Mouse (Mus musculus) megakaryocyte-erythroid progenitor cell, adult 5-6 weeks (primary cell): ENCODE measurements around the gene Otop3. TPM values are rescaled to one million over a fixed set of nuclear protein-coding genes. Genes with fewer than 3 reads are reported as not detected.

ENCODE experiments used
- ATAC-seq: replicated peaks from 2 replicates; pipeline ENCODE4 v1.8.0; 2016; ENCODE audit warnings: mild to moderate bottlenecking, inconsistent platforms; ENCODE audit not compliant: severe bottlenecking, poor library complexity, low FRiP score, low TSS enrichment
- total RNA-seq, 2 experiments: library from RNA; stranded (forward) in 1 of 2; stranded (reverse) in 1 of 2; fragments of 200-1000, 215-1000 nt in 1 of 2; fragments of >200 nt in 1 of 2; fragmentation: Nextera tagmentation in 1 of 2; gene quantifications; 2 replicates each; pipeline ENCODE4 v1.2.3; 2014 to 2017

Otop3 gene
- total RNA-seq, 2 experiments from 2014 or later: not detected

DNA sequence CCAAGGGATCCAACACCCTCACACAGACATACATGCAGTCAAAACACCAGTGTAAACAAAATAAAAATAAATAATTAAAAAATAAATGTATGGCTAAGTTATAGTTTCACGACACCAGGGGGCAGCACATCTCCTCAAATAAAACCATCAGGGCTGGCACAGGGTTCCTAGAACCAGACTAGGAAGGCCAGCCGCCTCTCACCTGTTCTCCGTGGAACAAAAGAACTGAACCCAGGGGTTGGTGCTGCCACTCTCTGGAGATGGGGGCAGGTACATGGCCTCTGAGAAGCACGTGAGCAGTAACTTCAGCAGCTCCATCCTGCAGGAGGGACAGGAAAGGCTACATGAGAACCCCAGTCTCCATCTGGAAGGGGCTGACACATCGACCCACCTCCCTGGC lies 23.9 kb downstream of the Otop3 start:
- ATAC-seq: no peak

DNA sequence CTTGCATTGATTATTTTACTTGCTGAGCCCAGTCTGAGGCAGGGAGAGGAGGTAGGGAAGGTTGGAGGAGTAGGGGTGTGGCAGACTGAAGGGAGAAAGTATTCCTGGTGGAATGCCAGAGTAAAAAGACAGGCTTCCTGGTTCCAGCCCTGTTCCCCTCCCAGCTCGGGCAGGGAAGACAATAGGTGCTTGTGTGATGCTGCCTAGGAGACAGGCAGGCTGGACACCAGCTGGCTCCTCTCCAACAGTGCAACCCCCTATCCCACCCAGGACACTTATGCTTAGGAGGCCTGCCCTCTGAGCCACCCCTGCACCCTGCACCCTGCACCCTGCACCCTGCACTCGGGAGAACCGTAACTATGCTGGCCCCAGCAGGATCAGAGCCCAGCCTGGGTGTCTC lies 24.8 kb downstream of the Otop3 start:
- ATAC-seq: no peak

DNA sequence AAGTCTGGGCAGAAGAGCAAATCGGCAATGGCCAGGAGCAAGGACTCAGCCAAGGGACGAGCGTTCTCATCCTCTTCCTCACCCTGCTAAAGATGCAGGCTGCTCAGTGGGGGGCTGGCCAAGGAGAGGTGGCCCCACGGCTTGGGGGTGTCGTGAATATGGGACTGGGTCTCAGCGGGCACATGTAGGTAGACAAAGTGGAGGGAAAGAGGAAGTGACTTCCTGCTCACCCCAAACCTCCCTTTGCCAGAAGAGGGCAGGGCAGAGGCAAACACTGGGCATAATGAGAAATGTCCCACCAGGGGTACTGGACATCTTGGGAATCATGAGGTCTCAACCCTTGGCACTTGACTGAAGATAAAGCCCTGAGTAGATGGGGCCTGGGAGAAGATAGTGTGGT lies 25.2 kb downstream of the Otop3 start:
- no peak for ATAC-seq

DNA sequence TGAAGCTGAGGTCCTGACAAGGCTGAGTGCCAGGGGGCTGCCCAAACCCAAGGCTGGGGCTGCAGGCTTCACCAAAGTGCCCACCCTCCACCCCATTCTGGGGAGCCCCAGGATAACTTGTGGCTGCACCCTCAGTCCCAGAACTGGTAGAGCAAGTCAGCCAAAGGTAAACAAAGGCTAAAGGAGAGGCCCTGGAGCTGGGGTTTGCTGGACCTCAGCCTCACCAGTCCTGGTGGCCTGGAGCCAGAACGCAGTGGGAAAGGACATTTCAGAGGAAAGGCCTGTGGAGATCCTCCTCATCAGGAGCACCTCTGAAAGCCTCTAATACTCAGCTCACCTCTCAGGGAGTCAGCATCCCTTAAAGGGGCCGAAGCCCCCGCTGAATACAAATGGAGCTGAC lies 29.6 kb downstream of the Otop3 start:
- no peak for ATAC-seq

DNA sequence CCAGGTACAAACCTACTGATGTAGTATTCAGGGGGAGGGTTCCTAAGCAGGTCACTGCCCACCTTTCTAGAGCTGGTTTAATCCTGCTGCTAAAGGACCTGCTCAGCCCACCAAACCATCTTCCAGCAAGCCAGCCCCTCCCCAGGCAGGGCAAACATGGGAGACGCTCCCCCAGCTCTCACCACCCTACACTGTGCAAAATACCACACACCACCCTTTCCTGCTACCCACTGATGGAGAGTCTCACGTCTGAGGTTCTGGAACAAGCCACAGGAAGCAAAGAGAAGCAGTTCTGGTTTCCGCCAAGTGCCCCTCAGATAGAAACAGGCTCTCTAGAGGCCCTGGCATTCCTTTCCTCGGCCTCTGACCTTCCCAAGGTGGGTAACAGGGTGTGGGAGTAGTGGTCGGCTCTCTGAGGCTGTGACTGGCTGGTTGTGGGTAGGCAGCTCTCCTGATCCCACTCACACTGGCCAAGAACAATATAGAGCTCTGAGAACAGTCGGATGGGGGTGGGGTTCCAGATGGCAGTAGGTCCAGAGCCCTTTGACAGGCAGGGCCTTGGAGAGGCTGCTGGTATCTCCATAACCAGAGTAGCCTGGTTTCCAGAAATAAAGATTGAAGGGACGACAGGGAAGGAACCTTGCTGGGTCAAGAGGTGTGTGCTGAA lies 31.6 kb downstream of the Otop3 start:
- no peak for ATAC-seq

DNA sequence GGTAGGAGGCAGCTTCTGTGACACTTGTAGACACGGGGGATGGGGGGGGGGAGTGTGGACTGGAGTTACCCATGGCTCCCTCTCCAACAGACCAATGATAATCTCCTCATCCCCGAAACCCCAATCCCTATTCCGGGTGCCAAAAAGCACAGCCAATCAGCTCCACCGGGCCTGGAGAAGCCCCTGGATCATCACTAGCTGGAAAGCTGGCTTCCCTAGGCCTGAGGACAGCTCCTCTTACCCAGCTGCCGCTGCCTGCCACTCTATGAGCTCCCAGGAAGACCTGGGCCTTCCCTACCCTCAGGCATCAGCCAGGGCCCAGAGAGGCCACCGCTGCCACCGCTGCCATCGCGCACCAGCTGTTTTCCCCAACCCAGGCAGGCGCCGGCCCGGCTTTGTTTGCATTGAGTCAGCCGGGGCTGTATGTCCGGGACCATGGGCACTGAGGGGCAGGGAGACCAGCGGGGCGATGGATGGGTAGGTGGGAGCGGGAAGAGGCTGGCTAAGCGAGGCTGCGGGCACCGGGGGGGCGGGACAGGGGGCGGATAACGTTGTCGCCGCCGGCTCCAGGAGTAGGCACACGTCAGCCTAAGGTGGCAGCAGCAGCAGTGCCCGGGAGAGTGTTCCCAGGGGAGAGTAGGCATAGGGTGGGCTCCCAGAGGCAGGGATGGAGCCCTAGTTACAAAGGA lies 32.3 kb downstream of the Otop3 start:
- ATAC-seq: no peak

DNA sequence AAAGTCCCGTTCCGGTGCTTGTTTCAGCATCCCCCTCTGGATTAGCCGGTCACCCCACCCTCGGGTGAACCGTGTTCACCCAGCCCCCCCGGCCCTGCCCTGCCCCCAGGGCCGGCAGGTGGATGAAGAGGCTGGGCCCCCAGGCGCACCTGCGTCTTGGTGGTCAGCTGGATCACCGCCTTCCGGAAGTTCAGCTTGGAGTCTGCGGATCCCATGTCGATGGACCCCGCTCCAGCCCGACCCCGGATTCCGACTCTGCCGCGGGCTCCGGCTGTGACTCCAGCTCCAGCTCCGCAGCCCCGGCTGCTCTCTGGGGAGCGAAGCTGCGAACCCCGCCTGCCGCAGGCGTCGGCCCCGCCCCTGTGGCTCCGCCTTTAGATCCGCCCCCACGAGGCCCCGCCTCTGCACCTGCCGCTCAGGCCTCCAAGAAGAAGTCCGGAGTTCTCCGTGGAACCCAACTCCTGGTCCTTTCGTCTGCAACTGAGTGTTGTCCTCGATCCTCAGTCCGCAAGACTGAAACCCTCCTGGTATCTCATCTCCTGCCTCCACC lies 32.9 kb downstream of the Otop3 start, which contains the start of gene Hid1:
TSS of gene Hid1 (minus strand) at position 362 of the 550 bp plus-strand sequence.
- peak; percentile 86 for ATAC-seq

DNA sequence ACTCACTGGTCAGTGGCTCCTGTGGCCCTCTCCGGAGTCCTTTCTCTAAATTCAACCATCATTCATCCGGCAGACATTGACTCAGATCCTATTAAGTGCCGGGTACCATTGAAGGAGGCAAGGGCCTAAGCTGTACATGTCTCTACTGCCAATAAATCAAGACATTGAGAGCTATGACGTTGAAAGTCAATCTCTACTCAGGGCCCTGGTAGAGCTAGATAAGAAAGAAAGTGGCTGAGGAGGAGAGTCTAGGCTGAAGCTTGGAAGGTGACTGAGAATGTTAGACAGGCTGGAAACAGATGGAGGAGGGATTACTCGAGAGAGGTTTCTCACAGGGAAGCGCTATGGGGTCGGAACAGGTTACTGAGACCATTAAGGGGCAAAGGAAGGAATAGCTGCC lies 35.8 kb downstream of the Otop3 start:
- 0 out of 2 replicates have a peak, but pooled peaks have one; percentile 28 for ATAC-seq

DNA sequence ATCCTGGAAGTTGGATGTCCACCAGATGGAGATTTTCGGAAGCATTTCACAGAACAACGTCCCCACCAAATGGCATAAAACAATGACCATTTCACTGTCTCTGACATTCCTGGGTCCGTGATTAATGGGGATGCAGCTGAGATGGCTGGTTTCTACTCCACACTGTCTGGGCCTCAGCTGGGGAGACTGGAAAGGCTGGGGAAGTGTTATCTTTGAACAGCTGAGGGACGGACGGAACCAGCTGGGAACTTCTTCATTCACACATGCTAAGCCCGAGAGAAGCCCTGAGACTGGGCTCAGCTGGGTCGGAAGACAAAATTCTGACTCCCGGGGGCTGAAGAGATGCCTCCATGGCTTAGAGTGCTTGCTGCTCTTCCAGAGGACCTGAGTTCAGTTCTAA lies 36.8 kb downstream of the Otop3 start:
- no peak for ATAC-seq

DNA sequence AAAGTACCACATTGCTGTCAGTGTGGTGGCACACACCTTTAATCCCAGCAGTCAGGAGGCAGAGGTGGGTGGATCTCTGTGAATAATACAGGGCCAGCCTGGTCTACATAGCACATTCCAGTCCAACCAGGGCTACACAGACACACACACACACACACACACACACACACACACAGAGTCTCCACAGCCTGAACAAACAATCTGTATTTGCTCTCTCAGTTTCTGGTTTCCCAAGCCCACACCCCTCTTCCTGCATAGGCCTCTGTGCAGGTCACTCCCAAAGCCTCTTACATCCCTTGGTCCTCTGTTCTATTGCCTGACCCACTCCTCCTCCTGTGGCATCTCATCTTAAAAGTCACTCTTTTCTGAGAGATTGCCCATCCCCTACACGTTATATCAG lies 37.5 kb downstream of the Otop3 start:
- ATAC-seq: no peak

DNA sequence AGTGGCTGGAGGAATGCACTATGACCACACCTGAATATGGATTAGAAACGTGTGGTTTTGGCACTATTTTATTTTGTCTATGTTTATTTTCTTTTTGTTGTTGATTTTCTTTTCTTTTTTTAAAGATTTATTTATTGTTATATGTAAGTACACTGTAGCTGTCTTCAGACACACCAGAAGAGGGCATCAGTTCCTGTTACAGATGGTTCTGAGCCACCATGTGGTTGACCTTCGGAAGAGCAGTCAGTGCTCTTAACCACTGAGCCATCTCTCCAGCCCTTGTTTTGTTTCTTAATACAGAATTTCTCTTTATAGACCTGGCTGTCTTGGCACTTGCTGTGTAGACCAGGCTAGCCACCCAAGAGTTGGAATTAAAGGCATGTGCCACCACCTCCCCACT lies 38.2 kb downstream of the Otop3 start:
- no peak for ATAC-seq

DNA sequence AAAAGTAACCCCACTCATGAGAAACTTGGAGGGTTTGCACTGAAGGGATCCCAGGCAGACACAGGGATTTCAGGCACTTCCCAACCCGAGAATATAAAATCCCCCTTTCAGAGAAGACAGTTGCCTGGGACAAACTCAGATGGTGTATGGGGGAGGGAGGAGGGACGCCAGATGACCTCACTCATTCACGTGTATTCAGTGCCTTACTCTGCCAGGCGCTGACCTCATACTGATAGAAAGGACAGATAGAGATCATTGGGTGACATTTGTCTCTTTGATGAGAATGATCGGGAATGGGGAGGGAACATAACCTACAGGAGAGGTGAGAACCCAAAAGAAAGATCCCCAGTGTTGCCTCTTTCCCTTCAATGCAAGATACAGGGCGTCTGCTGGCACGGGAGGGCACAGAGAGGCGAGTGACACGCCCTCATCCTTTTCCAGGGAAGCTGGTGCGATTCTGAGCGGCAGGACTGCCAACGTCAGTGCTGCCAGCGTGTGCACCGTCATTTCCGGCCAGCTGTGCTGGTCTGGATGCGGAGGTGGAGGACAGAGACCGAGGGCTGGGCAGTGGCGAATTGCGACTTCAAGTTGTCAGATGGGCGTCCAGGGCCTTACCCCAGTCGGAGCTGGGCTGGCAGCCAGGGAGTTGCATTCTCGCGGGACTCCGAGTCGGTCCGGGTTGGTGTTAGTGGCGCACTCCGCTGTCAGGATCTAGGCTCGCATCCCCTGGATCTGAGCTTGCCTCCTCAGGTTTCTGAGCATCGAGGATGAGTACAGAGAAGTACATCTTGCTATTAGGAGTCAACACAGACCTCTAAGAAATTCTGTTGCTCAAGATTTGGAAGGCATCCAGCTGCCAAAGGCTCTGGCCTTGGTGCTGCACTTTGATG lies 39.5 kb downstream of the Otop3 start:
- peak; percentile 62 for ATAC-seq

DNA sequence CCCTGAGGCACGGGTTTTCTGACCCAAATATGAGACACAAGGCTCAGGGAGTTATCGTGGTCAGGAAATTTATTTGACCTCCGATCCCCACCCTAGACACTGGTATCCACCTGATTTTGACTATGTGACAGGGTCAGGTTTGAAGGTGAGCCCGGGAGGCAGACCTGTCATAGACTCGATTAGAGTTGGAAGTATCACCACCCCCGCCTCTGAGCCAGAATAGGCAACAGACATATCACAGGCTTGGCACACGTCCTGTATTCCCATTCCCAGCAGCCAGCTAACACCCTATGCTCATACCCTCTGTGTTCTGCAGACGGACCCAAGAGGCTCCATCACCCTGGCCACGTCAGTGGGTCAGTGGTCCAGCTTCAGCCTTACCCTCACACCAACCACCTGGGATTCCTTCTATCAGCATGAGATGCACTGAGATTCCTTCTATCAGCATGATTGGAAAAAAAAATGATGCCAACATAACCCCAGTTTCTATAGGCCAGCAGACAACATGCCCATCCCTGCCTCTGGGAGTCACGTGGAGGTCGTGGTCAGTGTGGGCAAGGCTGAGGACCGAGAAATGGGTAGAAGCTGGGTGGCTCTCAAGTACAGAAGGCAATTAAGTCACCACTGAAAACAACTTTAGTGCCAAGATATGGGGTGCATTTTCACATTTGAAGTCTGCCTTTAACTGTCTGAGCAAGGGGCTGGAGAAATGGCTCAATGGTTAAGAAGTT lies 40.3 kb downstream of the Otop3 start:
- no peak for ATAC-seq

DNA sequence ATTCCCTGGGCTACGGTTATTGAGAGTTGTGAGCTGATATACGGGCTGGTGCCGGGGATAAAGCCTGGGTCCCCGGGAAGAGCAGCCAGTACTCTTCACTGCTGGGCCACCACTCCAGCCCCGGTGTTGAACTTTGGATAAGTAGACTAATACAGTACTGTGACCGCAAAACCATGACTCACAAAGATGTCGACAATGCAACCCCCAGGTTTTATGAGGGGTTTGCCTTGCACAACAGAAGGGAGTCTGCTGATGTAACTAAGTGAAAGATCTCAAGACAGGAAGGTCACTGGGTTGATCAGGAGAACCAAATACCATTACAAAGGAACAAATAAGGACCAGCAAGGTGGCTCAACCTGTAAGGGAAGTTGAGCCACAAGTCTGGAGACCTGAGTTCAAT lies 42.2 kb downstream of the Otop3 start:
- no peak for ATAC-seq

DNA sequence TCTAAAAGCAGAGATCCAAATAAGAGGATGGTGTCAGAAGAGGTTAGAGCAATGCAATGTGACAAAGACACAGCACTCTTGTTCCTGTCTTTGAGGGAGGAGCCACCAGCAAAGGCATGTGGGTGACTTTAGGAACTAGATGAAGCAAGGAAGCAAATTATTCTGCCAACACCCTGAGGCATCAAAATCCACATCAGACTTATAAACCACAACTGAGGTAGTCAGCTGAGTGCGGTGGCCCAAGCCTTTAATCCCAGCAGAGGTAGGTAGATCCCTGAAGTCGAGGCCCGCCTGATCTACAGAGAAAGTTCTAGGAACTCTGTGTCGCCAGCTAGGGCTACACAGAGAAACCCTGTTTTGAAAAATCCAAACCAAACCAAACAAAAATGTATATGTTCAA lies 42.7 kb downstream of the Otop3 start:
- ATAC-seq: no peak

DNA sequence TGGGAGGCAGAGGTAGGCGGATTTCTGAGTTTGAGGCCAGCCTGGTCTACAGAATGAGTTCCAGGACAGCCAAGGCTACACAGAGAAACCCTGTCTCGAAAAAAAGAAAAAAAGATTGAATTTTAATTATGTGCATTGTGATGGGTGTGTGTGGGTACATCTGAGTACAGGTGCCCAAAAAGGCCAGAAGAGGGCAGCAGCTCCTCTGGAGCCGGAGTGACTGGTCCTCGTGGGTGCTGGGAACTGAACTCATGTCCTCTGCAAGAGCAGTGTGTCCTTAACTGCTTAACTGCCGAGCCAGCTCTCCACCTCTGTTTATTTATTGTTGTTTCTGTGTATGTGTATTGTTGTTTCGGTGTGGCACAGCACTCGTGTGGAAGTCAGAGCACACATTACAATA lies 43.3 kb downstream of the Otop3 start:
- ATAC-seq: no peak

DNA sequence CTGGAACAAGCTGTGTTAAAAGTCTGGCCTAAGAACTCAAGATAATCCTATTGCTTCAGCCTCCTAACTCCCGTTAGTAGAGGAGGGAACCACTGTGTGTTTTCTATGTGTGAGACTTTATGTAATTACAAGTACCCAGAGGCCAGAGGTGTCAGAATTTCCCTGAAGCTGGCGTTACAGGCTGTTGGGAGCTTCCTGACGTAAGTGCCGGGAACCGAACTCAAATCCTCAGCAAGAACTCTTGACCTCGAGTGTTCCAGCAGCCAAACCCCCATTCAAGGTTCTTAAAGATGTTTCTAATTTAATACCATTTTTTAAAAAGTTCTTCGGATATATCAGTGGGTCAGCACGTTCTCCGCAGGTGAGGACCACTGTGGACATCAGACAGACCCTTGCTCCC lies 46.7 kb downstream of the Otop3 start:
- no peak for ATAC-seq

DNA sequence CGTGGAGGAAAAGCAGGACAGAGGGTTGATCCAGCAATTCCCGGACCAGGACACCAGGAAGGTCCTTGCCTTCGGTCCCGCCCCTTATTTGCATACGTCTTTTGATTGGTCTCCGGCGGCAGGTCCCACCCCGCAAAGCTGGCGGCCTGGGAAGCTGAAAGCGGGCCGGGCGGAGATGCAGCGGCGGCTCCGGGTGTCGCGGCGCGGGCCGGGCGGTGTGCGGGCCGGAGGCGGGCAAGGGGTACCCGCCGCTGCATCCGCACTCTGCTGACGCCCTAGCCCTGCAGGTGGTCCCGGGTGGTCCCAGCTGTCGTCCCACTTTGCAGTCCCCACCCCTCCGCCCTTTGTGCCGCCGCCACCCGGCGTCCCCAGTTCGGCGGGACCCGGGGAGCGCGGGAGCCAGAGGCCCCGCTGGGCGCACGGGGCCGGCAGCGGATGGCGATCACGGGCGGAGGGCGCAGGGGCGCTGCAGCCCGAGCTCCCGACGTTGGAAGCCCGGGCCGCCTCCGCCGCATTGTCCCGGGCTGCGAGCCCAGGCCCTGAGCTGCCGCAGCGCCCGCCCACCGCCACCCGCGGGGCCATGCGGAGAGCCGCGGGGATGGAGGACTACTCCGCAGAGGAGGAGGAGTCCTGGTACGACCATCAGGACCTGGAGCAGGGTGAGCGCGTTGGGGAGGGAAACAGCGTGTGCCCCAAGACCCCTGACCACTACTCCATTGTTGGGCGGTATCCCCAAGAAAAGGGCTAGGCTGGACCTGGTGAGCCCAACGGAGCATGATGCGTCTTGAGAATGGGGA lies 47.4 kb downstream of the Otop3 start, which contains the start of gene Cdr2l:
TSS of gene Cdr2l (plus strand) at position 174 of the 797 bp plus-strand sequence.
- ATAC-seq: 0 out of 2 replicates have a peak, but pooled peaks have one; percentile 51
